Mouse (Mus musculus): Measurements from ENCODE around the gene Lrrc42.

Gene Lrrc42

GRCm38 (mm10) chr4:107193841-107194240 lies 59.5 kb downstream of the Lrrc42 start:
- DNase-seq (ENCODE audit: low spot score), result no peak

- DNase-seq (ENCODE audit: low spot score), result no peak
These were observed 67.6 kb downstream of the Lrrc42 start for GRCm38 (mm10) chr4:107185703-107186102.
